ENCODE assay signal across 16 mouse cellular contexts in genomic region chr14:75855263-75855992, GRCm38 (mm10). TPM values are rescaled to one million over a fixed set of nuclear protein-coding genes. Genes with fewer than 3 reads are reported as not detected.
A peak's percentile ranks its signal among the peaks of the same experiment; 100 is the strongest.
DNase-seq lines count a peak whose midpoint lies in the region; ATAC-seq and TF ChIP-seq lines count a peak whose summit lies in the region.
"Had no signal": no experiment of that assay in that cellular context is flagged by ENCODE, and none has a peak within 500 bp of the region (broad histone marks: within the 10 kb centered on the region; RNA-seq: fewer than 3 reads in every experiment).

No protein-coding gene starts in this region.

- no peaks in the 10 kb centered on the region for H3K27me3 ChIP-seq in ES-Bruce4 (ENCODE audit: control insufficient read depth, insufficient read depth, low read length, poor library complexity, severe bottlenecking)
- no peaks in the 10 kb centered on the region for H3K27me3 ChIP-seq in embryonic facial prominence, embryonic 13.5 days
- H3K27me3 ChIP-seq: lung, embryonic 15.5 days had no signal

- no peak for ATAC-seq in embryonic facial prominence, embryonic 13.5 days (ENCODE audit: insufficient number of reproducible peaks, insufficient read depth, low FRiP score, low TSS enrichment, low read depth)
- ATAC-seq in megakaryocyte, adult 5-6 weeks (ENCODE audit: poor library complexity, severe bottlenecking) = no peak
- ATAC-seq: activated CD4-positive, CD25-positive, alpha-beta regulatory T cell, adult 4 months had no signal

- no peaks in the 10 kb centered on the region for H3K36me3 ChIP-seq in ES-Bruce4 (ENCODE audit: control insufficient read depth, insufficient read depth, low read length, poor library complexity, severe bottlenecking)
- H3K36me3 ChIP-seq in embryonic facial prominence, embryonic 13.5 days = peaks cover 27% of the 10 kb centered on the region

- no peak for TF ChIP-seq POLR2A in ES-Bruce4 (IDR thresholded peaks at IDR 0.05; ENCODE audit: insufficient read depth, low read length)

- 0 out of 2 replicates have a peak, but pooled peaks have one; percentile 20 for TF ChIP-seq EP300 in ES-Bruce4 (IDR thresholded peaks at IDR 0.05; ENCODE audit: insufficient read depth, low read depth, low read length)

- H3K4me2 ChIP-seq in embryonic facial prominence, embryonic 13.5 days = no peak overlapping the region
- H3K4me2 ChIP-seq: lung, embryonic 15.5 days had no signal

- 49% methylated on average over 17 of the region's 17 CpGs for WGBS in embryonic facial prominence, embryonic 13.5 days

- no peak overlapping the region for H3K9ac ChIP-seq in ES-Bruce4 (ENCODE audit: low read depth, poor library complexity, severe bottlenecking)
- H3K9ac ChIP-seq in embryonic facial prominence, embryonic 13.5 days = 0 out of 2 replicates have a peak overlapping the region, but pooled peaks have one; percentile 6
- H3K9ac ChIP-seq: lung, embryonic 15.5 days had no signal

- TF ChIP-seq CTCF in ES-Bruce4 (IDR thresholded peaks at IDR 0.05; ENCODE audit: low read depth, low read length) = no peak

- no peak overlapping the region for H3K27ac ChIP-seq in ES-Bruce4 (ENCODE audit: insufficient read depth, low read length)
- H3K27ac ChIP-seq in embryonic facial prominence, embryonic 13.5 days = no peak overlapping the region
- H3K27ac ChIP-seq: lung, embryonic 15.5 days had no signal

- DNase-seq in gastrocnemius, adult 18-20 months (ENCODE audit: low spot score) = peak; percentile 60
- DNase-seq in gastrocnemius, postnatal 10 days = no peak
- DNase-seq in layer of hippocampus, adult 9-11 months = peak; percentile 73
- DNase-seq in layer of hippocampus, postnatal 14 days (ENCODE audit: low spot score in 2 of 2) = no peak
- no peak for DNase-seq in cerebellum, adult 11-12 months
- DNase-seq: adrenal gland, postnatal 36 days; cerebellum, postnatal 25 days; heart, postnatal 4 days; kidney, postnatal 10 days; thymus, adult 2 months had no signal

- peaks cover 2% of the 10 kb centered on the region for H3K4me1 ChIP-seq in ES-Bruce4 (ENCODE audit: control insufficient read depth, insufficient read depth, low read length)
- peaks cover 3% of the 10 kb centered on the region; the same call in 1 of the 2 replicates for H3K4me1 ChIP-seq in embryonic facial prominence, embryonic 13.5 days
- H3K4me1 ChIP-seq: lung, embryonic 15.5 days had no signal

- no peaks in the 10 kb centered on the region for H3K9me3 ChIP-seq in ES-Bruce4 (replicated peaks; ENCODE audit: control insufficient read depth, insufficient read depth, low read length, poor library complexity, severe bottlenecking)
- H3K9me3 ChIP-seq in embryonic facial prominence, embryonic 13.5 days = no peaks in the 10 kb centered on the region
- H3K9me3 ChIP-seq: lung, embryonic 15.5 days had no signal

- H3K4me3 ChIP-seq in ES-Bruce4 (ENCODE audit: low read depth, low read length) = peak overlapping the region; percentile 15; the same call in 1 of the 2 replicates
- H3K4me3 ChIP-seq in embryonic facial prominence, embryonic 13.5 days = no peak overlapping the region
- H3K4me3 ChIP-seq: erythroblast, embryonic 14.5 days; lung, embryonic 15.5 days had no signal

RNA-seq across cellular contexts. Expression of gene Tpt1, which starts 10.5 kb away (rescaled TPM):
- 1,000 to 10,000 TPM; 3,564 to 3,853 TPM for total RNA-seq in gastrocnemius, adult 18-20 months (2021)
- 1,000 to 10,000 TPM; 3,326 to 3,432 TPM for total RNA-seq in gastrocnemius, postnatal 10 days (2021)
- total RNA-seq in layer of hippocampus, postnatal 14 days (2021) = 1,000 to 10,000 TPM; 1,171 to 1,217 TPM
- 3,060 and 3,539 TPM in 2 replicates for polyA plus RNA-seq in ES-Bruce4 (2011; ENCODE audit: insufficient read depth, insufficient read length, low read depth, missing spikeins)
- polyA plus RNA-seq in embryonic facial prominence, embryonic 13.5 days (2015; fragmentation: Nextera tagmentation; extraction: Ambion mirVana) = 1,146 and 1,171 TPM in 2 replicates
- 5,508 and 5,947 TPM in 2 replicates for total RNA-seq in megakaryocyte, adult 5-6 weeks (2015)
- 1,349 and 1,387 TPM in 2 replicates for total RNA-seq in megakaryocyte, adult 5-6 weeks (2017)

Comparison
In these comparisons a context has a peak if more than half of its experiments do, and no peak if none do; other contexts are left out.
1. DNase-seq: peak in gastrocnemius, adult 18-20 months (single experiment) and layer of hippocampus, adult 9-11 months (single experiment); none in gastrocnemius, postnatal 10 days (single experiment), layer of hippocampus, postnatal 14 days (0 of 2) and cerebellum, adult 11-12 months (single experiment).